Mouse (Mus musculus) stomach, embryonic 16.5 days (tissue): Measurements from ENCODE around the gene Itgb6. TPM values are rescaled to one million over a fixed set of nuclear protein-coding genes. Genes with fewer than 3 reads are reported as not detected.

Source experiments
- ATAC-seq: fragments of 200-750 bp; cut with Nextera tagmentation; 2 replicates; pipeline ENCODE4 v1.8.0; 2017; ENCODE audit warnings: moderate number of reproducible peaks, moderate TSS enrichment; ENCODE audit not compliant: insufficient read depth, low FRiP score
- H3K27ac ChIP-seq: fragments of 300-500 bp; sonication (generic); 2 replicates; pipeline ENCODE4 v1.5.1; 2014; ENCODE audit warnings: low read length
- H3K27me3 ChIP-seq: fragments of 300-500 bp; sonication (generic); 2 replicates; pipeline ENCODE4 v1.6.1; 2014; ENCODE audit warnings: low read length, control low read depth, mixed read lengths; ENCODE audit not compliant: control insufficient read depth, insufficient read depth
- H3K36me3 ChIP-seq: fragments of 300-500 bp; sonication (generic); 2 replicates; pipeline ENCODE4 v1.6.1; 2014; ENCODE audit warnings: low read length; ENCODE audit not compliant: control insufficient read depth, insufficient read depth
- H3K4me1 ChIP-seq: fragments of 300-500 bp; sonication (generic); 2 replicates; pipeline ENCODE4 v1.6.1; 2014; ENCODE audit warnings: low read length, control low read depth, mixed read lengths; ENCODE audit not compliant: control insufficient read depth, insufficient read depth
- H3K4me2 ChIP-seq: fragments of 300-500 bp; sonication (generic); 2 replicates; pipeline ENCODE4 v1.6.1; 2014; ENCODE audit warnings: low read depth, low read length, mixed read lengths
- H3K4me3 ChIP-seq: fragments of 300-500 bp; sonication (generic); replicated peaks from 2 replicates; pipeline ENCODE4 v1.5.1; 2014; ENCODE audit warnings: mild to moderate bottlenecking, low read length
- H3K9ac ChIP-seq: fragments of 300-500 bp; sonication (generic); 2 replicates; pipeline ENCODE4 v1.6.1; 2014; ENCODE audit warnings: low read length
- H3K9me3 ChIP-seq: fragments of 300-500 bp; sonication (generic); replicated peaks from 2 replicates; pipeline ENCODE4 v1.6.1; 2016; ENCODE audit warnings: low read length, control low read depth; ENCODE audit not compliant: control insufficient read depth
- WGBS: fragments of 180-500 bp; shearing (Covaris S2); extraction: QIAGEN DNeasy Blood & Tissue Kit; methylation state at CpG from one replicate; pipeline ENCODE4 v1.1.7; 2014; 5-methylcytosine and 5-hydroxymethylcytosine counted together
- polyA plus RNA-seq: library from polyadenylated mRNA; unstranded; fragments of >200 nt; fragmentation: Nextera tagmentation; extraction: Ambion mirVana; gene quantifications from 2 replicates; pipeline ENCODE4 v1.2.1, GENCODE M21; 2015

The Itgb6 gene
- polyA plus RNA-seq, 1 experiment from 2014 or later: 16.4 TPM

- Histone ChIP-seq H3K4me2 (no peak overlapping the region), H3K36me3 (no peaks in the 10 kb centered on the region), H3K4me3 (no peak overlapping the region), H3K27ac (no peak overlapping the region), H3K4me1 (0 out of 2 replicates have a peak, but pooled peaks cover 5% of the 10 kb centered on the region), H3K9me3 (no peaks in the 10 kb centered on the region), H3K9ac (no peak overlapping the region), H3K27me3 (no peaks in the 10 kb centered on the region)
- no peak for ATAC-seq
- 70% methylated on average over 2 of the region's 2 CpGs for WGBS
These were observed 89.7 kb downstream of the Itgb6 start for GRCm38 (mm10) chr2:60632791-60633190.

- Histone ChIP-seq H3K9ac (no peak overlapping the region), H3K4me2 (no peak overlapping the region), H3K27me3 (no peaks in the 10 kb centered on the region), H3K9me3 (no peaks in the 10 kb centered on the region), H3K36me3 (no peaks in the 10 kb centered on the region), H3K4me1 (no peaks in the 10 kb centered on the region), H3K27ac (no peak overlapping the region), H3K4me3 (no peak overlapping the region)
- 81% methylated on average over 2 of the region's 2 CpGs for WGBS
- ATAC-seq: no peak
These were observed 92.1 kb downstream of the Itgb6 start for GRCm38 (mm10) chr2:60630304-60630703.

- Histone ChIP-seq H3K27me3 (no peaks in the 10 kb centered on the region), H3K9me3 (no peaks in the 10 kb centered on the region), H3K4me3 (no peak overlapping the region), H3K4me1 (no peaks in the 10 kb centered on the region), H3K27ac (no peak overlapping the region), H3K36me3 (no peaks in the 10 kb centered on the region), H3K9ac (no peak overlapping the region), H3K4me2 (no peak overlapping the region)
- ATAC-seq: no peak
- WGBS: 90% methylated on average over 4 of the region's 4 CpGs
These were observed 94.5 kb downstream of the Itgb6 start for GRCm38 (mm10) chr2:60627952-60628351.

- no peak overlapping the region for H3K9ac ChIP-seq
- WGBS: 73% methylated on average over 10 of the region's 10 CpGs
- H3K27ac ChIP-seq: no peak overlapping the region
- H3K4me3 ChIP-seq: no peak overlapping the region
- H3K9me3 ChIP-seq: no peaks in the 10 kb centered on the region
- H3K4me1 ChIP-seq: no peaks in the 10 kb centered on the region
- no peak for ATAC-seq
- H3K27me3 ChIP-seq: no peaks in the 10 kb centered on the region
- no peaks in the 10 kb centered on the region for H3K36me3 ChIP-seq
- no peak overlapping the region for H3K4me2 ChIP-seq
These were observed 94.9 kb downstream of the Itgb6 start for GRCm38 (mm10) chr2:60627515-60627914.

- no peak overlapping the region for H3K4me3 ChIP-seq
- H3K9ac ChIP-seq: no peak overlapping the region
- ATAC-seq: no peak
- no peaks in the 10 kb centered on the region for H3K27me3 ChIP-seq
- H3K36me3 ChIP-seq: no peaks in the 10 kb centered on the region
- H3K9me3 ChIP-seq: no peaks in the 10 kb centered on the region
- H3K4me1 ChIP-seq: no peaks in the 10 kb centered on the region
- H3K4me2 ChIP-seq: no peak overlapping the region
- 19% methylated on average over 2 of the region's 2 CpGs for WGBS
- no peak overlapping the region for H3K27ac ChIP-seq
These were observed 96.7 kb downstream of the Itgb6 start for GRCm38 (mm10) chr2:60625766-60626165.

- Histone ChIP-seq H3K9ac (no peak overlapping the region), H3K4me1 (no peaks in the 10 kb centered on the region), H3K4me3 (no peak overlapping the region), H3K27me3 (no peaks in the 10 kb centered on the region), H3K36me3 (no peaks in the 10 kb centered on the region), H3K9me3 (no peaks in the 10 kb centered on the region), H3K4me2 (no peak overlapping the region), H3K27ac (no peak overlapping the region)
- ATAC-seq: no peak
- 68% methylated on average over 7 of the region's 7 CpGs for WGBS
These were observed 100.3 kb downstream of the Itgb6 start for GRCm38 (mm10) chr2:60622161-60622560.

- H3K9ac ChIP-seq: no peak overlapping the region
These were observed 107.7 kb downstream of the Itgb6 start for GRCm38 (mm10) chr2:60614758-60615157.

GRCm38 (mm10) chr2:60613857-60614228 is 108.6 kb downstream of the Itgb6 start:
- ATAC-seq: no peak
- Histone ChIP-seq H3K9ac (no peak overlapping the region), H3K27ac (no peak overlapping the region), H3K4me1 (no peaks in the 10 kb centered on the region), H3K9me3 (no peaks in the 10 kb centered on the region), H3K4me2 (no peak overlapping the region), H3K27me3 (no peaks in the 10 kb centered on the region), H3K4me3 (no peak overlapping the region), H3K36me3 (no peaks in the 10 kb centered on the region)
- WGBS: 72% methylated on average over 3 of the region's 3 CpGs

More at GRCm38 (mm10) chr2:60614758-60615157, 107.7 kb downstream of the Itgb6 start:
- H3K27me3 ChIP-seq: no peaks in the 10 kb centered on the region
- H3K27ac ChIP-seq: no peak overlapping the region
- H3K4me1 ChIP-seq: no peaks in the 10 kb centered on the region
- H3K4me2 ChIP-seq: no peak overlapping the region
- ATAC-seq: no peak
- H3K9me3 ChIP-seq: no peaks in the 10 kb centered on the region
- 92% methylated on average over 7 of the region's 7 CpGs for WGBS
- H3K36me3 ChIP-seq: no peaks in the 10 kb centered on the region
- no peak overlapping the region for H3K4me3 ChIP-seq

- H3K4me3 ChIP-seq: no peak overlapping the region
- no peak overlapping the region for H3K4me2 ChIP-seq
- no peak for ATAC-seq
- H3K4me1 ChIP-seq: no peaks in the 10 kb centered on the region
- H3K27me3 ChIP-seq: no peaks in the 10 kb centered on the region
- WGBS: 87% methylated on average over 15 of the region's 15 CpGs
- H3K9me3 ChIP-seq: no peaks in the 10 kb centered on the region
- no peak overlapping the region for H3K9ac ChIP-seq
- H3K36me3 ChIP-seq: no peaks in the 10 kb centered on the region
- H3K27ac ChIP-seq: no peak overlapping the region
These were observed 109.3 kb downstream of the Itgb6 start for GRCm38 (mm10) chr2:60612906-60613856.
